Mouse (Mus musculus) bone marrow macrophage, adult 2 months (primary cell): ENCODE measurements around the gene P3h1.

Experiments
- CTCF ChIP-seq: IDR thresholded peaks from 2 replicates; pipeline ENCODE4 v1.5.1; 2012; ENCODE audit warnings: low read depth, mild to moderate bottlenecking, low read length, moderate library complexity
- POLR2A ChIP-seq: IDR thresholded peaks from 2 replicates; pipeline ENCODE4 v1.6.1; 2012; ENCODE audit warnings: mild to moderate bottlenecking, low read depth, low read length, borderline replicate concordance

GRCm38 (mm10) chr4:119192757-119193156 lies 40.0 kb upstream of the P3h1 start:
- TF ChIP-seq CTCF (no peak), POLR2A (no peak)
